20 mouse cellular contexts compared by ENCODE assay signal in the genomic region with DNA sequence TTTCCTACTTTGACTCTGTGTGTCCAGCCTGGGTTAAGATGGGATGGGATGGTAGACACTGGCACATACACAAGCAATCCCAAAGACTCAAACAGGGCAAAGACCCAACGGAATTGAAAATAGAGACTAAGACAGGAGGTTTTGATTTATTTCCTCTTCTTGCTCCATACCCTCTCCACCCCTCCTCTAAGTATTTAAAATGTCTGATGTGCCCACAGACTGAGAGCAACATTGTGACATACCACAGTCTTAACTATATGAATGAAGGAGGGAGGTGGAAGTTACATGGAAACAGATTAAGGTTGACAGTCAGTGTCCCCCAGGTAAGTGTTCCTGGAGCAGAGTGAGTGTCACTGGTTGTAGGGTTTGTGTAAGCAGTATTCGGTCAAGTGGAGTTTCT.
"Had no signal": no experiment of that assay in that cellular context is flagged by ENCODE, and none has a peak within 500 bp of the region (broad histone marks: within the 10 kb centered on the region; RNA-seq: fewer than 3 reads in every experiment).

No protein-coding gene starts in this region.

- H3K27me3 ChIP-seq: liver, embryonic 12.5 days; midbrain, embryonic 13.5 days; midbrain, embryonic 15.5 days; neural tube, embryonic 13.5 days; neural tube, embryonic 15.5 days had no signal

- H3K4me3 ChIP-seq: liver, embryonic 12.5 days; midbrain, embryonic 10.5 days; midbrain, embryonic 13.5 days; midbrain, embryonic 15.5 days; myocyte; neural tube, embryonic 13.5 days; neural tube, embryonic 15.5 days had no signal

- H3K36me3 ChIP-seq: liver, embryonic 12.5 days; midbrain, embryonic 10.5 days; midbrain, embryonic 13.5 days; midbrain, embryonic 15.5 days; neural tube, embryonic 13.5 days; neural tube, embryonic 15.5 days had no signal

- H3K27ac ChIP-seq: liver, embryonic 12.5 days; liver, embryonic 14.5 days; midbrain, embryonic 10.5 days; midbrain, embryonic 13.5 days; midbrain, embryonic 15.5 days; neural tube, embryonic 13.5 days; neural tube, embryonic 15.5 days had no signal

- ATAC-seq: liver, embryonic 12.5 days; midbrain, embryonic 13.5 days; midbrain, embryonic 15.5 days had no signal

- DNase-seq: lung, adult 18-20 months; lung, embryonic 14.5 days; lung, postnatal 10 days; lung, postnatal 4 days; retina, postnatal 1 day; right cerebral cortex, adult 18-20 months; right cerebral cortex, postnatal 25 days; right cerebral cortex, postnatal 4 days; spleen, adult 18-20 months; thymus, adult 18-20 months; thymus, postnatal 14 days; thymus, postnatal 4 days had no signal

- H3K4me2 ChIP-seq: liver, embryonic 12.5 days; lung, embryonic 14.5 days; midbrain, embryonic 13.5 days; midbrain, embryonic 15.5 days; neural tube, embryonic 13.5 days; neural tube, embryonic 15.5 days had no signal

- H3K9ac ChIP-seq: liver, embryonic 12.5 days; liver, embryonic 14.5 days; lung, embryonic 14.5 days; midbrain, embryonic 13.5 days; midbrain, embryonic 15.5 days; neural tube, embryonic 13.5 days; neural tube, embryonic 15.5 days had no signal

- H3K9me3 ChIP-seq: liver, embryonic 12.5 days; midbrain, embryonic 10.5 days; midbrain, embryonic 13.5 days; midbrain, embryonic 15.5 days; neural tube, embryonic 13.5 days; neural tube, embryonic 15.5 days had no signal

- H3K4me1 ChIP-seq: liver, embryonic 12.5 days; midbrain, embryonic 10.5 days; midbrain, embryonic 13.5 days; midbrain, embryonic 15.5 days; neural tube, embryonic 13.5 days; neural tube, embryonic 15.5 days had no signal
